Mouse (Mus musculus): ENCODE measurements around the gene Tex11. TPM values are rescaled to one million over a fixed set of nuclear protein-coding genes. Genes with fewer than 3 reads are reported as not detected.

Tex11 gene
- polyA plus RNA-seq, 1 experiment from 2014 or later = 0.04 TPM

DNA sequence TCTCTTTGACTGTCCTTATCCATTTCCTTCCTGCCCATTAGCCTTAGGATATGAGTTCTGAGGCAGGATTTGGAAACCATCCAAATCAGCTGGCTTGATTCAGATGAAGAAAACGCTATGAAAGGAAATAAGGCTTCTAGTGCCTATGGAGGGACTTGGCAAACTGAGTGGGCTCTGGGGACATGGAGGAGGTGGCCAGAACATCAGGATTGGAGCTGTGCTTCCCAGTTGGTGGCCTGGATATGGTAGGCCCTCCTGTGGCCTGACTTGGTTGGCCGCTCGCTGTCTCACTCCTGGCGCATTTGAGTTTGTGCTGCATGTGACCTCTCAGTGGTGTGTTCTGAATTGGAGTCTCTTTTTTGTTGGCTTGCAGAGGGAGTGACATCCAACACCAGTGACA is 248.3 kb downstream of the Tex11 start:
- H3K4me3 ChIP-seq = no peak overlapping the region
- no peaks in the 10 kb centered on the region for H3K4me1 ChIP-seq (replicated peaks)
- peaks cover 99% of the 10 kb centered on the region for H3K36me3 ChIP-seq
- WGBS = 92% methylated on average over 4 of the region's 4 CpGs
- DNase-seq (ENCODE audit: low spot score) = no peak
- peaks cover 16% of the 10 kb centered on the region; the same call in 1 of the 2 replicates for H3K27me3 ChIP-seq (ENCODE audit: insufficient read depth, poor library complexity, severe bottlenecking)
- no peaks in the 10 kb centered on the region for H3K9me3 ChIP-seq
- no peak overlapping the region for H3K27ac ChIP-seq

- H3K27me3 ChIP-seq (ENCODE audit: insufficient read depth, poor library complexity, severe bottlenecking) = peaks cover 21% of the 10 kb centered on the region
- no peaks in the 10 kb centered on the region for H3K4me1 ChIP-seq (replicated peaks)
- H3K4me3 ChIP-seq = no peak overlapping the region
- no peak for DNase-seq (ENCODE audit: low spot score)
- H3K9me3 ChIP-seq = no peaks in the 10 kb centered on the region
- 74% methylated on average over 6 of the region's 6 CpGs for WGBS
- H3K36me3 ChIP-seq = peaks cover 59% of the 10 kb centered on the region
- no peak overlapping the region for H3K27ac ChIP-seq
Measured at GRCm38 (mm10) chrX:100802034-100802433, 257.4 kb downstream of the Tex11 start.

DNA sequence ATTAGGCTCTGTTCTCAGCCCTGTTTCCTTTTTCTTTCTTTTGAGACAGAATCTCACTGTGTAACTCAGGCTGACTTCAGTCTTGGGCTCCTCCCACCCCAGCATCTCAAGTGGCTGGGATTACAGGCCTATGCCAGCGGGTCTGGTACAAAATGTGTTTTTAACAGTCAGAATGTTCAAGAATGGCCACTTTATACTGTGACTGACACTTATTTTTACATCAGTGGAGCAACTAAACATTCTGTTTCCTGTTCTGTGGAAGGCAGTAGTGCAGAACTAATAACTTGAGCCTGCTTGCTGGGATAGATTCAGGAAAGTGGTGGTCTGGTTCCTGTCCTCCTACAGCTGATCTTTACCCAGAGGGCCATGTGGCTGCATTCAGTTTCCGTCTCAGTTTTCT is 258.8 kb downstream of the Tex11 start:
- Histone ChIP-seq H3K27ac (no peak overlapping the region), H3K36me3 (peaks cover 52% of the 10 kb centered on the region), H3K4me1 (replicated peaks) (peaks cover 3% of the 10 kb centered on the region; the same call in 1 of the 2 replicates), H3K9me3 (no peaks in the 10 kb centered on the region), H3K27me3 (ENCODE audit: insufficient read depth, poor library complexity, severe bottlenecking) (peaks cover 29% of the 10 kb centered on the region), H3K4me3 (no peak overlapping the region)
- DNase-seq (ENCODE audit: low spot score) = no peak
- 38% methylated on average over 2 of the region's 2 CpGs for WGBS

GRCm38 (mm10) chrX:100797851-100798527 is 261.5 kb downstream of the Tex11 start:
- H3K27ac ChIP-seq = no peak overlapping the region
- no peaks in the 10 kb centered on the region for H3K9me3 ChIP-seq
- 81% methylated on average over 7 of the region's 7 CpGs for WGBS
- peaks cover 18% of the 10 kb centered on the region; the same call in 1 of the 2 replicates for H3K4me1 ChIP-seq (replicated peaks)
- H3K27me3 ChIP-seq (ENCODE audit: insufficient read depth, poor library complexity, severe bottlenecking) = peaks cover 39% of the 10 kb centered on the region
- no peak for DNase-seq (ENCODE audit: low spot score)
- no peak overlapping the region for H3K4me3 ChIP-seq
- peaks cover 42% of the 10 kb centered on the region for H3K36me3 ChIP-seq

- Histone ChIP-seq H3K27ac (no peak overlapping the region), H3K4me1 (replicated peaks) (peaks cover 18% of the 10 kb centered on the region; the same call in 1 of the 2 replicates), H3K36me3 (peaks cover 40% of the 10 kb centered on the region), H3K9me3 (no peaks in the 10 kb centered on the region), H3K27me3 (ENCODE audit: insufficient read depth, poor library complexity, severe bottlenecking) (peaks cover 39% of the 10 kb centered on the region), H3K4me3 (no peak overlapping the region)
- no peak for DNase-seq (ENCODE audit: low spot score)
- WGBS = 77% methylated on average over 4 of the region's 4 CpGs
Measured at GRCm38 (mm10) chrX:100797370-100797769, 262.1 kb downstream of the Tex11 start.

DNA sequence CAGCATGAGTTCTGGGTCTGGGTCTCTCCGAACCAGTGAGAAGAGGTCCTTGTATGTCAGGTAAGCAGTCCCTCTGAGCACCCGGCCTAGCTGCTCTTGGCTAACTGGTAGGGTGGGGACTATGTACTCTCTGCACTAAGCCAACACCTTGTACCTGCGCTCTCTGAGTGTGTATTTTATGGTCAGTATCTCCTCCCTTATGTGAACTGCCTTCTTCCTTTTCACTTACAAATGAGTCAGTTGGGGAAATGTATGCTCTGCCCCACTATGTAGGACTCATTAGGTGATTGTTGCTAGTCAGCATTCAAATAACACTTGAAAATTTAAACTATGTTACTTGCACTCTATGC is 262.8 kb downstream of the Tex11 start:
- Histone ChIP-seq H3K27ac (no peak overlapping the region), H3K4me3 (no peak overlapping the region), H3K36me3 (peaks cover 35% of the 10 kb centered on the region), H3K9me3 (no peaks in the 10 kb centered on the region), H3K4me1 (replicated peaks) (peaks cover 18% of the 10 kb centered on the region; the same call in 1 of the 2 replicates), H3K27me3 (ENCODE audit: insufficient read depth, poor library complexity, severe bottlenecking) (peaks cover 40% of the 10 kb centered on the region)
- no peak for DNase-seq (ENCODE audit: low spot score)
- 87% methylated on average over 3 of the region's 3 CpGs for WGBS

GRCm38 (mm10) chrX:100796041-100796740 is 263.3 kb downstream of the Tex11 start:
- H3K27me3 ChIP-seq (ENCODE audit: insufficient read depth, poor library complexity, severe bottlenecking) = peaks cover 43% of the 10 kb centered on the region
- peaks cover 18% of the 10 kb centered on the region; the same call in 1 of the 2 replicates for H3K4me1 ChIP-seq (replicated peaks)
- H3K36me3 ChIP-seq = peaks cover 35% of the 10 kb centered on the region
- H3K27ac ChIP-seq = no peak overlapping the region
- DNase-seq (ENCODE audit: low spot score) = no peak
- no peaks in the 10 kb centered on the region for H3K9me3 ChIP-seq
- 80% methylated on average over 6 of the region's 6 CpGs for WGBS
- H3K4me3 ChIP-seq = no peak overlapping the region

DNA sequence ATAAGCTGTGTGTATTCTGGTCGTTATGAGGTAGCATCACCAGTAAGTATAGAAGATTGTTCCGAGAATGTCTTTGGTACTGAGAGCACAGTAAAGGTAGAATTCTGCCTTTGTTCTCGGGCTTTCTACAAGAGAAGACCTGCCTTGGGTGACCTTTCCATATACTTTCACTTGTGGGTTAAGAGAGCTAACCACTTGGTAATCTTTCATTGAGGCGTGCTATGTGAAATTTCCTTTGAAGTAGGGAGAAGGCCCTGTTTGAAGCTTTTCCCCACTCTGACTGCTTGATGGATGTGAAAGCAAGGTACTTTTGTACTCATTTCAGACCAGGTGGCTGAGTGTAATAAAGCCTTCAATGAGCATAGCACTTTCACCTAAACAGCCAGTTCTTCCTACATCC is 270.1 kb downstream of the Tex11 start:
- WGBS = 92% methylated on average over 4 of the region's 4 CpGs
- Histone ChIP-seq H3K36me3 (peaks cover 24% of the 10 kb centered on the region), H3K4me1 (replicated peaks) (0 out of 2 replicates have a peak, but pooled peaks cover 2% of the 10 kb centered on the region), H3K9me3 (no peaks in the 10 kb centered on the region), H3K4me3 (no peak overlapping the region), H3K27me3 (ENCODE audit: insufficient read depth, poor library complexity, severe bottlenecking) (peaks cover 7% of the 10 kb centered on the region; the same call in 1 of the 2 replicates), H3K27ac (no peak overlapping the region)
- DNase-seq (ENCODE audit: low spot score) = no peak

Other genes starting within 250 kb of the Tex11 start
- gene Slc7a3, start 26.4 kb upstream of the Tex11 start, polyA plus RNA-seq (2016; fragmentation: Nextera tagmentation; extraction: Ambion mirVana) = 0.50 and 1.5 TPM in 2 replicates
- gene Snx12, start 162.9 kb upstream of the Tex11 start, polyA plus RNA-seq (2016; fragmentation: Nextera tagmentation; extraction: Ambion mirVana) = 64.3 and 69.3 TPM in 2 replicates
- gene Foxo4, start 194.9 kb upstream of the Tex11 start, polyA plus RNA-seq (2016; fragmentation: Nextera tagmentation; extraction: Ambion mirVana) = 1.3 and 2.3 TPM in 2 replicates
- not detected in 2 replicates for gene Gm614, start 204.3 kb upstream of the Tex11 start, polyA plus RNA-seq (2016; fragmentation: Nextera tagmentation; extraction: Ambion mirVana)
- gene Il2rg, start 208.6 kb upstream of the Tex11 start, polyA plus RNA-seq (2016; fragmentation: Nextera tagmentation; extraction: Ambion mirVana) = 4.8 and 5.0 TPM in 2 replicates
- not detected in 2 replicates for gene Gm20489, start 209.4 kb upstream of the Tex11 start, polyA plus RNA-seq (2016; fragmentation: Nextera tagmentation; extraction: Ambion mirVana)
- 34.7 and 38.6 TPM in 2 replicates for gene Med12, start 214.4 kb upstream of the Tex11 start, polyA plus RNA-seq (2016; fragmentation: Nextera tagmentation; extraction: Ambion mirVana)
- gene Nlgn3, start 239.5 kb upstream of the Tex11 start, polyA plus RNA-seq (2016; fragmentation: Nextera tagmentation; extraction: Ambion mirVana) = 5.8 and 14.8 TPM in 2 replicates